Mouse (Mus musculus) testis, adult 2 months (tissue): Measurements from ENCODE around the gene Nup153.

ENCODE experiments used
- CTCF ChIP-seq: fragments of 200-500 bp; IDR thresholded peaks from 2 replicates; pipeline ENCODE4 v1.5.1; 2012; ENCODE audit warnings: low read depth, mild to moderate bottlenecking, inconsistent platforms, low read length, moderate library complexity; ENCODE audit not compliant: control insufficient read depth, insufficient read depth, insufficient replicate concordance
- POLR2A ChIP-seq: fragments of 200-500 bp; IDR thresholded peaks from 2 replicates; pipeline ENCODE4 v1.6.1; 2012; ENCODE audit warnings: low read depth, mild to moderate bottlenecking, inconsistent platforms, low read length, moderate library complexity; ENCODE audit not compliant: control insufficient read depth

DNA sequence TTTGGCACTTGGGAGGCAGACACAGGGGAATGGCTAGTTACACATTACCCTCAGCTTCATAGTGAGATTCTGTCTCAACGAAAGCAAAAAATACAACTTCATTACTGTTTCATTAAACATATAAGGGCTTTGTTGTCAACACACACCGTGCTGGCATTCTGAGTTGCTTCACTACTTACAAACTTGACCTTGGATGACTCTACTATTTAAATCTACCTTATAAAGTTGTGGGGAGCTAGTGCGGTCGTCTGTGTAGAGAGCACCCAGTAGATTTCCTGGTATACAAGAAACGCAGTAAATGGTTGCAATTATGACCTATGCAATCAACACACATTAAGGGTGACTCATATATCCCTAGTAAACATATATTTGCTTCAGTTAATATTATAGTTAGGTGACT lies 671 bp upstream of the Nup153 start:
- TF ChIP-seq POLR2A (no peak), CTCF (no peak)
